Mouse (Mus musculus) limb, embryonic 14.5 days (tissue): ENCODE results near the gene Stat4. TPM values are rescaled to one million over a fixed set of nuclear protein-coding genes. Genes with fewer than 3 reads are reported as not detected.

Source experiments
- ATAC-seq: fragments of 200-750 bp; cut with Nextera tagmentation; 2 replicates; pipeline ENCODE4 v1.8.0; 2017; ENCODE audit warnings: low read depth, moderate number of reproducible peaks, moderate TSS enrichment; ENCODE audit not compliant: low FRiP score
- DNase-seq: peaks from one replicate; pipeline ENCODE4 v3.0.0-alpha.2; 2015; ENCODE audit warnings: low spot score
- H3K27ac ChIP-seq: fragments of 300-500 bp; sonication (generic); replicated peaks from 2 replicates; pipeline ENCODE4 v1.5.1; 2014; ENCODE audit warnings: low read depth, mild to moderate bottlenecking, low read length, moderate library complexity, mixed read lengths
- H3K27me3 ChIP-seq: fragments of 300-500 bp; sonication (generic); 2 replicates; pipeline ENCODE4 v1.6.1; 2014; ENCODE audit warnings: low read length, mixed read lengths; ENCODE audit not compliant: control insufficient read depth, insufficient read depth
- H3K36me3 ChIP-seq: fragments of 300-500 bp; sonication (generic); 2 replicates; pipeline ENCODE4 v1.6.1; 2014; ENCODE audit warnings: mild to moderate bottlenecking, low read length, moderate library complexity, mixed read lengths; ENCODE audit not compliant: control insufficient read depth, insufficient read depth
- H3K4me1 ChIP-seq: fragments of 300-500 bp; sonication (generic); 2 replicates; pipeline ENCODE4 v1.6.1; 2014; ENCODE audit warnings: antibody characterized with exemption, low read length, mixed read lengths; ENCODE audit not compliant: control insufficient read depth, insufficient read depth
- H3K4me2 ChIP-seq: fragments of 300-500 bp; sonication (generic); replicated peaks from 2 replicates; pipeline ENCODE4 v1.6.1; 2014; ENCODE audit warnings: low read depth, mild to moderate bottlenecking, low read length, moderate library complexity; ENCODE audit not compliant: severe bottlenecking
- H3K4me3 ChIP-seq: fragments of 300-500 bp; sonication (generic); replicated peaks from 2 replicates; pipeline ENCODE4 v1.5.1; 2014; ENCODE audit warnings: low read length
- H3K9ac ChIP-seq: fragments of 300-500 bp; sonication (generic); 2 replicates; pipeline ENCODE4 v1.6.1; 2014; ENCODE audit warnings: mild to moderate bottlenecking, low read depth, low read length, moderate library complexity; ENCODE audit not compliant: severe bottlenecking
- H3K9me3 ChIP-seq: fragments of 300-500 bp; sonication (generic); 2 replicates; pipeline ENCODE4 v1.6.1; 2016; ENCODE audit warnings: low read length; ENCODE audit not compliant: control insufficient read depth
- POLR2A ChIP-seq: fragments of 200-500 bp; IDR thresholded peaks from 2 replicates; pipeline ENCODE4 v1.8.0; 2012; ENCODE audit warnings: inconsistent platforms, mild to moderate bottlenecking, moderate library complexity, borderline replicate concordance; ENCODE audit not compliant: insufficient read depth, insufficient read length; ENCODE audit errors: extremely low read depth
- WGBS: fragments of 180-500 bp; shearing (Covaris S2); extraction: QIAGEN DNeasy Blood & Tissue Kit; methylation state at CpG from one replicate; pipeline ENCODE4 v1.1.7; 2014; 5-methylcytosine and 5-hydroxymethylcytosine counted together
- polyA plus RNA-seq, 2 experiments: library from polyadenylated mRNA; depleted of rRNA in 1 of 2; stranded (reverse) in 1 of 2; unstranded in 1 of 2; fragments of >200 nt; fragmentation: Nextera tagmentation in 1 of 2; extraction: Ambion mirVana in 1 of 2; gene quantifications; 2 replicates each; pipeline versions ENCODE4 v1.2.1 to v1.2.3; 2012 to 2014

Gene Stat4
- polyA plus RNA-seq, 2 experiments: 0.44 to 0.51 TPM

DNA sequence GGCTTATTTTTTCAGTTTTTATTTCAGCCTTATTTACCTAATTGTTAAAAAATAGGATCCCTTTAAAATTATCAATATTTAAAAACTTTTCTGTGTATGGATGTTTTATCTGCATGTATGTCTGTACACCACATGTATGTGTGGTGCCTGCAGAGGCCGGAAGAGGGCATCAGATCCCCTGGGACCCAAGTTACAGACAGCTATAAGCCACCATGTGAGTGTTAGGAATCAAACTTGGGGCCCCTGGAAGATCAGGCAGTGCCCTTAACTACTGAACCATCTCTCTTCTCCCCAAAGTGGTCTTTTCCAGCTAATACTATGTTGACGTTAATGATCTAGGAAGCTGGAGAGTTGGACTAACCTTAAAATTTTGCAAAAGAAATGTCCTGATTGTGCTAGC, 160.5 kb downstream of the Stat4 start:
- no peak for TF ChIP-seq POLR2A
- DNase-seq (no peak), ATAC-seq (no peak)
- peaks cover 7% of the 10 kb centered on the region for H3K36me3 ChIP-seq
- no peak overlapping the region for H3K27ac ChIP-seq
- H3K9me3 ChIP-seq: no peaks in the 10 kb centered on the region
- 70% methylated on average over 2 of the region's 2 CpGs for WGBS
- no peak overlapping the region for H3K4me3 ChIP-seq
- H3K27me3 ChIP-seq: no peaks in the 10 kb centered on the region
- peaks cover 12% of the 10 kb centered on the region; the same call in 1 of the 2 replicates for H3K4me1 ChIP-seq
- no peak overlapping the region for H3K4me2 ChIP-seq
- H3K9ac ChIP-seq: no peak overlapping the region

DNA sequence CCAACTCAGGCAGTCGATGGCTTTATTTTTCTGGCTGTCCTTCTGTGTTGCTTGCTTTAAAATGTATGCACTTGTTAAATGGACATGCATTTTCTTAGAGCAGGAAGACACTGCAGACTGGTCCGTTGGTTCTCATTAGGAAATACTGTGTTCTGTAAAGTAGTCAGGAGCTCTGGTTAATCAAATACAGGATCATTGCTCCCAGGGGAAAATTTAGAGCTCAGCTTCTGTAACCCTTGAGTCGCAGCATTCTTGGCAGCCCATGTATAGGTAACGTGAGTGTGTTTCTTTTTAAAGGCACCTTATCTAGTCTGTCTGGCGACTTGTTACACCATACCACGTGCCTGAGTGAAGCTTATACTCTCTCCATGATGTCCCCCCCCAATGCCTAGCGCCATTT, 161.2 kb downstream of the Stat4 start:
- ATAC-seq (no peak), DNase-seq (no peak)
- Histone ChIP-seq H3K9me3 (no peaks in the 10 kb centered on the region), H3K9ac (no peak overlapping the region), H3K27me3 (no peaks in the 10 kb centered on the region), H3K4me3 (no peak overlapping the region), H3K27ac (no peak overlapping the region), H3K4me2 (no peak overlapping the region), H3K36me3 (peaks cover 5% of the 10 kb centered on the region), H3K4me1 (peaks cover 12% of the 10 kb centered on the region; the same call in 1 of the 2 replicates)
- 50% methylated on average over 7 of the region's 7 CpGs for WGBS
- TF ChIP-seq POLR2A: no peak

DNA sequence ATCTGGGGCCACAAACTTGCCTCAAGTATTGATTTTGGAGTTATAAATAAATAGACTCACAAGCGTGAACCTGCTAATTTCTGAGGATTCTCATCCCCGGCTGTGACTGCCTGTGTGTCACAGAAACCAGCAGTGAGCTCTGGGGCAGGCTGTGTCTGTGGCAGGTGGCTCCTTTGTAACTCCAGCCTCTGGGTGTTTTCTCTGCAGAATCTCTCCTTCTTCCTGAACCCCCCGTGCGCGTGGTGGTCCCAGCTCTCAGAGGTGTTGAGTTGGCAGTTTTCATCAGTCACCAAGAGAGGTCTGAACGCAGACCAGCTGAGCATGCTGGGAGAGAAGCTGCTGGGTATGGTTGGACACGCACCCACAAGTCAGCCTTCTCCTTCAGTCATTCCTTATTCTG, 161.7 kb downstream of the Stat4 start:
- ATAC-seq: no peak
- H3K27ac ChIP-seq: no peak overlapping the region
- peaks cover 12% of the 10 kb centered on the region; the same call in 1 of the 2 replicates for H3K4me1 ChIP-seq
- H3K9me3 ChIP-seq: no peaks in the 10 kb centered on the region
- no peak overlapping the region for H3K9ac ChIP-seq
- H3K4me3 ChIP-seq: no peak overlapping the region
- H3K27me3 ChIP-seq: no peaks in the 10 kb centered on the region
- 66% methylated on average over 7 of the region's 7 CpGs for WGBS
- TF ChIP-seq POLR2A: no peak
- DNase-seq: no peak
- H3K4me2 ChIP-seq: no peak overlapping the region
- H3K36me3 ChIP-seq: peaks cover 5% of the 10 kb centered on the region

DNA sequence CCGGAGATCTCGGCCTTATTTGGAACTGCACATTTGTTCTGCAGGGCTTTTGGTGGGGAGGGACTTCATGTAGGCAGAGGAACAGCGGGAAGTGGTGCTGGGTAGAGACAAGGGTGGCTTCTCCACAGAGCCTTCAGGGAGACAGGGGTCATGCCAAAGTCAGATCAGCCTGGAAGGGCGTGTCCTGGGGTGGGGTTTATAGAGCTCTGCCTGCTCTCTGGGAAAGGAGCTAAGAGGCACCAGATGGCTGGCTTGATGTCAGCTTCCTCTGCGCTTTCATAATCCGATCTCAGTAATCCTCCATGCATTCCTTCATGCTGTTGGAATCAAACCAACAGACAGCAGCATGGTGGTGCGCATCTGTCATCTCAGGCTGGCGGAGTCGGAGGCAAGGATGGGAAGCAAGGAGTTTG, 163.0 kb downstream of the Stat4 start:
- Histone ChIP-seq H3K4me1 (peaks cover 12% of the 10 kb centered on the region; the same call in 1 of the 2 replicates), H3K9ac (no peak overlapping the region), H3K4me3 (no peak overlapping the region), H3K4me2 (no peak overlapping the region), H3K27ac (no peak overlapping the region), H3K9me3 (no peaks in the 10 kb centered on the region), H3K27me3 (no peaks in the 10 kb centered on the region), H3K36me3 (peaks cover 5% of the 10 kb centered on the region)
- DNase-seq: peak; percentile 83
- 45% methylated on average over 9 of the region's 9 CpGs for WGBS
- ATAC-seq: peak; percentile 60
- TF ChIP-seq POLR2A: no peak

DNA sequence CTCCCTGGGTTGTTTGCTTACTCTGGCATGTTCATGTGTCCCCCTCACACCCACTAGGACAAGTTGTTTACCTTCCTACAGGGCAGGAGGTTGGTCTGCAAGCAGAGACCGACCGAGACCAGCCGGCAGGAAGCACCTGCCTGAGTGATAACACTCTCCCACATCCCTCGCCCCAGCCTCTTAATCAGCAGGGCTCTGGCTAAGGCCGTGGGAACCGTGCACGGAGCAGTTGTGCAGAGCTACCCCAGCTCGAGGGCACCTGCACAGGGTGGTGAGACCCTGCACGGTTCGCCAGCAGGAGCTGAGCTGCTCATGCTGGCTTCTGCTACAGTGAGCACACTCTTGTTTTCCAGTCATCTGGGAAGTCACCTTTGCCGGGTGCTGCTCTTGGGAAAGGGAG, 163.7 kb downstream of the Stat4 start:
- no peaks in the 10 kb centered on the region for H3K9me3 ChIP-seq
- H3K4me2 ChIP-seq: no peak overlapping the region
- no peak overlapping the region for H3K9ac ChIP-seq
- no peak for ATAC-seq
- no peak for TF ChIP-seq POLR2A
- 39% methylated on average over 11 of the region's 11 CpGs for WGBS
- no peak overlapping the region for H3K27ac ChIP-seq
- no peak overlapping the region for H3K4me3 ChIP-seq
- H3K27me3 ChIP-seq: no peaks in the 10 kb centered on the region
- peaks cover 12% of the 10 kb centered on the region; the same call in 1 of the 2 replicates for H3K4me1 ChIP-seq
- DNase-seq: no peak
- H3K36me3 ChIP-seq: peaks cover 12% of the 10 kb centered on the region; the same call in 1 of the 2 replicates

DNA sequence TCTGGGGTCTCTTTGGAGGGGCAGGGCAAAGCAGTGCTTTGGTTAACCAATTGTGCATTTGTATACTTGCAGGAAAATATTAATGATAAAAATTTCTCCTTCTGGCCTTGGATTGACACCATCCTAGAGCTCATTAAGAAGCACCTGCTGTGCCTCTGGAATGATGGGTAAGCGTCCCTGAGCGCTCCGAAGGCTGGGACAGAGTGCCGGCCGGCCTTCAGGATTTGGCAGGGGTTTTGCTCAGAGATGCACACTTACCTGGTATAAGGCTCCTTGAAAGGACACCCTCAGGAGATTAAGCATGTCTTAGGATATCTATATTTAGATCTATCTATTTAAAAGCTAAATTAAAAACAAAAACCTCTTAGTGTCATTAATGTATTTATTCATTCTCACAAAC, 164.2 kb downstream of the Stat4 start:
- H3K4me2 ChIP-seq: no peak overlapping the region
- H3K4me3 ChIP-seq: no peak overlapping the region
- no peak overlapping the region for H3K27ac ChIP-seq
- H3K27me3 ChIP-seq: no peaks in the 10 kb centered on the region
- H3K4me1 ChIP-seq: peaks cover 12% of the 10 kb centered on the region; the same call in 1 of the 2 replicates
- H3K36me3 ChIP-seq: peaks cover 15% of the 10 kb centered on the region; the same call in 1 of the 2 replicates
- no peak for DNase-seq
- H3K9ac ChIP-seq: no peak overlapping the region
- WGBS: 92% methylated on average over 5 of the region's 5 CpGs
- TF ChIP-seq POLR2A: no peak
- no peak for ATAC-seq
- H3K9me3 ChIP-seq: no peaks in the 10 kb centered on the region
